Mouse (Mus musculus): ENCODE results near the gene Faim.

DNA sequence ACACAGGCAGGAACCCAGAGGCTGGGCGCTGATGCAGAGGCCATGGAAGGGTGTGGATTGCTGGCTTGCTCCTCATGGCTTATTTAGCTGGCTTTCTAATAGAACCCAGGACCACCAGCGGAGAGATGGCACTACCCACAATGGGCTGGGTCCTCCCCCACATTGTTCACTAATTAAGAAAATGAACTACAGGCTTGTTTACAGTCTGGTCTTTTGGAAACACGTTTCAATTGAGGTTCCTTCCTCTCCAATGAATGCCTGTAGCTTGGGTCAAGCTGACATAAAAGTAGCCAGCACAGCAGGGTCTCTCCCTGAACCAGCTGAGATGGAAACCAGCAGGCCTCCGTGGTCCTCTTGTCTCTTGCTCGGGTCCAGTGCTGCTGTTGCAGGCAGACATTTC, 35.0 kb downstream of the Faim start:
- TF ChIP-seq CTCF (IDR thresholded peaks at IDR 0.05) (no peak), EP300 (IDR thresholded peaks at IDR 0.05) (no peak)

Data from lung, postnatal 0 days (tissue).